Mouse (Mus musculus): ENCODE results near the gene Aqp6. TPM values are rescaled to one million over a fixed set of nuclear protein-coding genes. Genes with fewer than 3 reads are reported as not detected.

Aqp6 gene
- total RNA-seq, 2 experiments from 2014 or later: 0.48 to 0.62 TPM

DNA sequence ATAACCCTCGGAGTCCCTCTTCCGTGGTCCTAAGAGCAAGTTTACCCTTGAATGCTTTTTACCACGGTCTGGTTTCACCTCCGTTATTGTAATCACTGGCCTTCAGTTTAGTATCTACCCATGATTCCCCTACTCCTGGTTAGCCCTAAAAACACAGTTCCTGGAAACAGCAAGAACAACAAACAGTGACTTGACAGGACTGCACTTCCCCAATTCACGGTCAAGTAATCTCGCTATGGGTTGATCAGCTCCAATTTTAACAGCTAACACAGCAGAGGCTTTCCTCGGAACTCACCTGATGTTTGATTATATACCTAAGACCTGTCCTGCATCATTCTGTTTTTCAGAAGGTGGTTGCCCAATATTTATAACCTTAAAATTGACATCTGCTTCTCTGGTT is 33.5 kb downstream of the Aqp6 start:
- intact Hi-C loops (cut with DNase I): no loop called here
- no peak for DNase-seq (ENCODE audit: low spot score in 2 of 2)

- intact Hi-C loops (cut with DNase I): no loop called here
- no peak for DNase-seq (ENCODE audit: low spot score in 2 of 2)
These were observed 36.4 kb downstream of the Aqp6 start for GRCm38 (mm10) chr15:99637405-99638123.

- intact Hi-C loops (cut with DNase I): no loop called here
- no peak for DNase-seq (ENCODE audit: low spot score in 2 of 2)
These were observed 36.9 kb downstream of the Aqp6 start for GRCm38 (mm10) chr15:99638124-99638485.

- no peak for DNase-seq (ENCODE audit: low spot score in 2 of 2)
- intact Hi-C loops (cut with DNase I): no loop called here
These were observed 41.4 kb downstream of the Aqp6 start for GRCm38 (mm10) chr15:99642622-99643021.

GRCm38 (mm10) chr15:99643832-99644231 is 42.6 kb downstream of the Aqp6 start:
- intact Hi-C loops (cut with DNase I): no loop called here
- DNase-seq (ENCODE audit: low spot score in 2 of 2): no peak

DNA sequence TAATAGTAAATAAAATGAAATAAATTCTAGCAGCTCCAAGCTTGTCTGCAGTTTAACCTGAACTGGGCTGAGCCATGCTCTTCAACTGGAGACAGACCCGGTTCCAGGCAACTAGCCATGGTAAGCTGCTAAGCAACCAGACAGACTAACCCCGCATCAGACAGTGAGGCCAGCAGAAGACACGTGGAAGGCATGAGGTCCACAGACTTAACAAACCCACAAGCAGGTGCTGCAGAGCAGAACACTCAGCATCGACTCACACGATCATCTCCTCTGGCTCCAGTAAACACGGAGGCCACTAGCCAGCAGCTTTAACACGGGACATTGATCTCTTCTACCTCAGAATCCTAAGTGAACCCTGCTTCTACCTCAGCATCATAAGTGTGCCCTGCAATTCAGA is 43.6 kb downstream of the Aqp6 start:
- intact Hi-C loops (cut with DNase I): no loop called here
- DNase-seq (ENCODE audit: low spot score in 2 of 2): peak in 1 of 2 experiments; percentile 68

DNA sequence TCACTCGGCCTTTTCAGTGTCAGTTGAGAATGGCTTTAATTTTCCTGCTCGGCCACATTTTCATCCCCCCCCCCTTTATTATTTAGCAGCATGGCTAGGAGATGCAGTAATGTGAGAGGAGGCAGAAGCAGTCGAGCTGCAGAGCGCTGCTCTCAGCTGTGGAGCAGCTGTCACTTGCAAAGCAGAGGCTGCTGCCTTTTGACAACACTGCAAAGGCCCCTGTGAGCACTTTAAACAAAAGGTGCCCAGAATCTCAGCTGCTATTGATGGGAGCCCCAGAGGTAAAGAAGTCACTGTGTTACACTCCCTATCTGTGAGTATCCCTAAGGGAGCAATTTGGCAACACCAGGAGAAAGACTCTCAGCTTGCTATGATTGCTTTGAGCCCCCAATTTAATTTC is 47.1 kb downstream of the Aqp6 start:
- intact Hi-C loops (cut with DNase I): no loop called here
- DNase-seq (ENCODE audit: low spot score in 2 of 2): no peak

- no peak for DNase-seq (ENCODE audit: low spot score in 2 of 2)
- intact Hi-C loops (cut with DNase I): no loop called here
These were observed 48.0 kb downstream of the Aqp6 start for GRCm38 (mm10) chr15:99649067-99649761.

DNA sequence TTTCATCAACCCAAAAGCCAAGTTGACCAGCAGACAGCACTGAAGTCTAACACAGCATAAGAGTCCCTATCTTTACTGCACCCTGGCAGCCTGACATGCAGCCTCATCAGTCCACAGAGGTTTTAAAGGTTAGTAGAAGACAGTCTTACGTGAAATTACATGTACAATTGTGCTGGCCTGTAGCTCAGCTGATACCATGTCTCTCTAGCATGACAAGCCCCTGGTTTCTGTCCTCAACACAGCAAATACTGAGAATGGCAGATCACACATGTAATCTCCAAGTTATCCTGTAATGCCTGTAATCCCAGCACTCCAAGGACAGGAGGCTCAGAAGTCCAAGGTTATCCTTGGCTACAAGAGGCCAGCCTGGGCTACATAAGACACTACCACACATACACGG is 49.1 kb downstream of the Aqp6 start:
- no peak for DNase-seq (ENCODE audit: low spot score in 2 of 2)
- intact Hi-C loops (cut with DNase I): no loop called here

DNA sequence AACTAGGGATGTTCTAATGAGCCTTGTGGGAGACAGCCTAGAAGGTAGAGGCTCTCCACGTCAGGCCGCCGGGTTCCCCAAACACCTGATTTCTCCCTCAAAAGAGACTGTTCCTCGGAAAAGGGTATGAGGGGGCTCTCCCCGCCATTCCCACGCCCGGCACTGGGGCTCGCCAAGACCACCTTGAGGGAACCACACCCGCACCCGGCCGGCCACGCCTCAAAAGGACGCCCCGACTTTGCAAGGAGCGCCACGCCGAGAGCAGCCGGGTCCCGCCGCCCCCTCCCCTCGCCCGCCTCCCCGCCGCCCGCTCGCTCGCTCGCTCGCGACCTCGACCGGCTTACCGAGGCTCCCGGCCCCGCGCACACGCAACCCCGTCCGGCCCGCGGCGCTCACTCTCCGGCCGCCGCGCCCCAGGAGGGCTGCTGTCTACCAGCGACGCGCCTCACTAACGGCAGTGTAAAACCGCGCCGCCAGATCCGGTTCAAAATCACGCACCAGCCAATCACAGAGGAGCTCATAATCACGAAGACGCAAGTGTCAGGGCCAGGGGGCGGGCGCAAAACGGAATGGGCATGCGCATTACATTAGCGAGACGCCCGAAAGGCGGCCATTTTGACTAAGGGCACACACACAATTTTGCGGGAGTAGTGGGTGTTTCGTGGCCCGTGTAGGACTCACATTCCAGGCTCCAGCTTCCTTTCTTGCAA is 50.1 kb downstream of the Aqp6 start, which contains the start of gene Racgap1:
Gene Racgap1 (minus strand): TSS at position 494 of the 710 bp plus-strand sequence.
- intact Hi-C loops (cut with DNase I): no loop called here
- DNase-seq (ENCODE audit: low spot score in 2 of 2): peak; percentile 96 to 98

DNA sequence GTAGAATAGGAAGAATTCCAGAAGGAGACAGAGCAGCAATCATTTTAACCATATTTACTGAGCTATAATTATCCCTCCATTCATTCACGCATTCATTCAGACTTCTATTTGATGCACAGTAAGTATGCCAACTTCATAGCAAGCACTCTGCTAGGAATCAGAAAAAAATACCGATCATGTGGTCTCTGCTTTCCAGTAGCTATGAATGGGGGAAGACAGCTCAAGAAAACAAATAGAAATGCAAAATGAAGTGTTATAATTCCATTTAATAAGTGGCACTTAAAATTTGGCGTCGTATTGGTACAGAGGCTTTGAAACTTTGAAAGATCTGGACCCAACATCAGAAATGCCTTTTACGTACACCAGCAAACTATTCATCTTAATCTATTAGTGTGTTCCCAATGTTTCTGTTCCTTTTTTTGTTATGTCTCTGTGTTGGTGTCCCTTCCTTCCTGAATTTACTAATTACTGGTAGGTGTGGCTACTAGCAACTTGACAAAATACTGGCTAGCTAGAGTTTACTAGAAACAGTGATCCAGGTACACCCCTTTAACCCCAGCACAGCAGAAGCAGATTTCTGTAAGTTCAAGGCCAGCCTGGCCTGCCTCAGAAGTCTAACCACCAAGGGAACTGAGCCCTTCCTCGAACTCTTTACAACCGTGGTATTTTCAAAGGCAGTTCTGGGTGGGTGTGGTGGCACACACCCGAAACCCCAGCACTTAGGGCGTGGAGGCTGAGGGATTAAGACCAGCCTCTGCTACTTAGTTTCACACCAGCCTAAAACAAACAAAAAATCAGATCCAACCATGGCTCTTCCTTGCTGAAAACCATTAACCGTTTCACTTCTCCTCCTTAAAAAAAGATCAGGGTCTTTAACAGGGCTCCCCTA is 51.0 kb downstream of the Aqp6 start:
- intact Hi-C loops (cut with DNase I): no loop called here
- no peak for DNase-seq (ENCODE audit: low spot score in 2 of 2)

GRCm38 (mm10) chr15:99653291-99653690 is 52.1 kb downstream of the Aqp6 start:
- intact Hi-C loops (cut with DNase I): no loop called here
- DNase-seq (ENCODE audit: low spot score in 2 of 2): no peak

GRCm38 (mm10) chr15:99653876-99654275 is 52.7 kb downstream of the Aqp6 start:
- DNase-seq (ENCODE audit: low spot score in 2 of 2): peak in 1 of 2 experiments; percentile 43
- intact Hi-C loops (cut with DNase I): no loop called here

Other genes starting within 250 kb of the Aqp6 start
- 10 to 100 TPM in 1 of 2 experiments, 1 to 10 TPM in 1; 9.5 to 10.7 TPM for gene Fmnl3, start 230.9 kb upstream of the Aqp6 start, total RNA-seq (2021)
- 100 to 1,000 TPM; 331 to 338 TPM for gene Tmbim6, start 208.5 kb upstream of the Aqp6 start, total RNA-seq (2021)
- 10 to 100 TPM; 16.8 to 22.3 TPM for gene Nckap5l, start 143.7 kb upstream of the Aqp6 start, total RNA-seq (2021)
- 1 to 10 TPM; 4.6 to 4.9 TPM for gene Bcdin3d, start 126.7 kb upstream of the Aqp6 start, total RNA-seq (2021)
- 100 to 1,000 TPM; 318 to 355 TPM for gene Faim2, start 73.2 kb upstream of the Aqp6 start, total RNA-seq (2021)
- not detected for gene Aqp2, start 22.3 kb upstream of the Aqp6 start, total RNA-seq (2021)
- under 1 TPM; 0.50 to 0.76 TPM for gene Aqp5, start 10.6 kb upstream of the Aqp6 start, total RNA-seq (2021)
- 1 to 10 TPM; 6.8 to 9.2 TPM for gene Racgap1, start 50.3 kb downstream of the Aqp6 start, total RNA-seq (2021)
- gene Asic1, start 69.0 kb downstream of the Aqp6 start, total RNA-seq (2021): 10 to 100 TPM; 73.8 to 78.5 TPM
- gene Smarcd1, start 100.7 kb downstream of the Aqp6 start, total RNA-seq (2021): 100 to 1,000 TPM; 159 to 164 TPM
- 1 to 10 TPM; 7.1 to 7.6 TPM for gene Gm17349, start 104.1 kb downstream of the Aqp6 start, total RNA-seq (2021)
- 10 to 100 TPM; 86.4 to 88.3 TPM for gene Gpd1, start 116.1 kb downstream of the Aqp6 start, total RNA-seq (2021)
- gene Cox14, start 124.2 kb downstream of the Aqp6 start, total RNA-seq (2021): 100 to 1,000 TPM; 126 to 128 TPM
- gene Cers5, start 171.5 kb downstream of the Aqp6 start, total RNA-seq (2021): 10 to 100 TPM; 38.8 to 39.6 TPM